Mouse (Mus musculus) mesoderm, embryonic 11.5 days (tissue): ENCODE results near the gene Zc3h18.
A peak's percentile ranks its signal among the peaks of the same experiment; 100 is the strongest.

Experiments
- DNase-seq: peaks from one replicate; pipeline ENCODE4 v3.0.0-alpha.2; 2012; ENCODE audit warnings: low read depth, low spot score

The Zc3h18 gene

GRCm38 (mm10) chr8:122376365-122377231 lies at the start of gene Zc3h18:
Gene Zc3h18 (plus strand): TSS chr8:122376609.
- peak; percentile 99 for DNase-seq

DNA sequence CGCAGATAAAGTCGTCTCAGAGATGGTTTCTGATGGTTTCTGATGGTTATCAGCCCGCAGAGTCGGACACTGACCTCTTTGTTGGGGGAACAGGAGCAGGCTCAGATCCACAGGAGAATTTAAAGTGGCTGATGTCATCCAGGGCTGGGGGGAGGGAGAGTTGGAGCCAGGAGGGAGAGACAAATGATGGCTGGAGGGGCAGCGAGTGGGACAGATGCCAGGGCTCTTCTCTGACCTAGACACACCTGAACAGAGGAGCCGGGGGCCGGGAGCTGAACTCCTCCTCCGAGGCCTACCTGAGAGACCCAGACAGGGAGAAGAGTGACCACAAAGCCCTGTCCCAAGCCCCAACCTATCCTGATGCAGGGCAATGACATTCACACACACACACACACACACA lies 47.3 kb upstream of the Zc3h18 start:
- no peak for DNase-seq

- no peak for DNase-seq
Measured at GRCm38 (mm10) chr8:122329553-122330239, 46.7 kb upstream of the Zc3h18 start.

GRCm38 (mm10) chr8:122330446-122331133 lies 45.8 kb upstream of the Zc3h18 start:
- DNase-seq = no peak

DNA sequence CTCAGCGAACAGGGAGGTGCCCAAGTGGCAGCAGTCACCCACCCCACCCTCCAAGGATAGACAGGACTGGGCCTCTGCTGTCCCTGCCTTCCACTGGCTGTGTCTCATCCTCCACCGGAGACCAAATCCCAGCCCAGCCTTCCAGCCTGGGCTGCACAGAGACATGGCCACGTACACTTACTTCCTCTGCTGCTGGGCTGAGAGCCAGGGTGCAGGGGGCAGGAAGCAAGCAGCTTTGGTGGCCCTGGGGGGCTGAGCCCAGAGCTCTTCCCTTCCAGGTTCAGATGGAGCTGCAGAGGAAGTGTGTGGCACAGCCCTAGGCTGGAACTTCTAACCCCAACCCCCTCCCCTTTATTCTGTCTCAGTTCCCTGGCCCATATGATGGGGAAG lies 45.3 kb upstream of the Zc3h18 start:
- DNase-seq = no peak

GRCm38 (mm10) chr8:122332753-122333506 lies 43.5 kb upstream of the Zc3h18 start:
- DNase-seq = peak; percentile 78

DNA sequence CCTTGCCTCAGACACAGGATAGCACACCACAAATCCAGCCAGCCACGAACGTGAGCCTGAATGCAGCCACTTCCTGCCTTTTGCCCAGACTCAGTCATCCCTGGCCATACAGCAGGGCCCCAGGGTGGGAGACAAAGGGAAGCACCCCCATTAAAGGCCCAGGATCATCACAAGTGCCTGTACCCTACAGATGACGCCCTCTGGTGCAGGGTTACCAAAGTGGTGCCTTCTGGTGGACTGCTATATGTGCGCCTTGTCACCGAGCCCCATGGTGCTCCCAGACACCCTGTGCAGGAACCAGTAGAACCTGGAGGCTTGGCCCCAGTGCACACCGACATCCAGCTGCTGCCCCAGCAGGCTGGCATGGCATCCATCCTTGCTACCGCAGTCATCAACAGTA lies 42.9 kb upstream of the Zc3h18 start:
- no peak for DNase-seq

DNA sequence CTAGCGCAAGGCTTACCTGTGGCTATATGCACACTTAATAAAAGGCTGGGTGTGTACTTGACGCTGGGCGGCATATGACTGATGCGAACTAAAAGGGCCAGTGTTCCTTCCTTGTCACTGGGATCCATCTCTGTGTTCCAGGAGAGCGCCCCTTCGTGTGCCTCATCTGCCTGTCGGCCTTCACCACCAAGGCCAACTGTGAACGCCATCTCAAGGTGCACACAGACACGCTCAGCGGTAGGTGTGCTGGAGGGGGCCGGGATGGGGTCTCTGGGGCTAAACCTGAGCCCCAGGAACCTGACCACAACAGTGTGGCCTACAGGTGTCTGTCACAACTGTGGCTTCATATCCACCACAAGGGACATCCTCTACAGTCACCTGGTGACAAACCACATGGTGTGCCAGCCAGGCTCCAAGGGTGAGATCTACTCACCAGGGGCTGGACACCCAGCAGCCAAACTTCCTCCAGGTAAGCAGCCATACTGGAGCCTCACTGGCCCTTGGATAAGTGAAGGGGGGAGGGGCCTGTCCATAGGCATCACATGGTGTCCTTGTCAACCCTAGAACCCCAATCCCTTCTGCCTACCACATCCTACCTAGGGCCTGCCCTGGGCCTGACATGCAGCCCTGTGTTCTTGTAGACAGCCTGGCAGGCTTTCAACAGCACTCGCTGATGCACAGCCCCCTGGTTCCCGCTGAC lies 41.5 kb upstream of the Zc3h18 start:
- no peak for DNase-seq

GRCm38 (mm10) chr8:122335638-122336250 lies 40.7 kb upstream of the Zc3h18 start:
- no peak for DNase-seq

DNA sequence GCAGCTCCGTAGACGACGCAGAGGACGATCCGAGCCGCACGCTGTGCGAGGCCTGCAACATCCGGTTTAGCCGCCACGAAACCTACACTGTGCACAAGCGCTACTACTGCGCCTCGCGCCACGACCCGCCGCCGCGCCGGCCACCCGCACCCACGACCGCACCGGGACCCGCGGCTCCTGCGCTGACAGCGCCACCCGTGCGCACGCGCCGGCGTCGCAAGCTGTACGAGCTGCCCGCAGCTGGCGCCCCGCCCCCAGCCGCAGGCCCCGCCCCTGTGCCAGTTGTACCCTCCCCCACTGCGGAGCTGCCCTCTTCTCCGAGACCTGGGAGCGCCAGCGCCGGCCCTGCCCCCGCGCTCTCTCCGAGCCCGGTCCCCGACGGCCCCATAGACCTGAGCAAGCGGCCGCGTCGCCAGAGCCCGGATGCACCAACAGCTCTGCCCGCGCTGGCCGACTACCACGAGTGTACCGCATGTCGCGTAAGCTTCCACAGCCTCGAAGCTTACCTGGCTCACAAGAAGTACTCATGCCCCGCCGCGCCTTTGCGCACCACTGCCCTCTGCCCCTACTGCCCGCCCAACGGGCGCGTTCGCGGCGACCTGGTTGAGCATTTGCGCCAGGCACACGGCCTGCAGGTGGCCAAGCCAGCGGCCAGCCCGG lies 40.0 kb upstream of the Zc3h18 start:
- DNase-seq = peak; percentile 71

- no peak for DNase-seq
Measured at GRCm38 (mm10) chr8:122338852-122339251, 37.6 kb upstream of the Zc3h18 start.

DNA sequence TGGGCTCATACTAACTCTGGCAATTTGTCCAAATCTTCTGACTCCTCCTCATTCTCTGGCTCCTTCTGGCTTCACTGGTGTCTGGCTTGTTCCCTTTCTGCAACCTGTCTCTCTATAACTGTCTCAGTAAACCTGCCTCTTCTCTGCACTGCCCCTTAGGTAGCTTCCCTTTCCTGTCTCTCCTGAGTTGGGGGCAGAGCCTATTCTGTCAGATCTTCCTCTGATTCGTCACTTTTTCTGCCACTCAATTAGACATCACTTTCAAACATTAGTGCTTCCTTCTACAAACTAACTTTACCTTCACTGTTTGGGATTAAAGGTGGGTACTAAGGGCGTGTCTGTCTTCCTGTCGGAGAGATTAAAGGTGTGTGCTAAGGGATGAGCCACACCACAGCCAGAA lies 35.6 kb upstream of the Zc3h18 start:
- DNase-seq = no peak

DNA sequence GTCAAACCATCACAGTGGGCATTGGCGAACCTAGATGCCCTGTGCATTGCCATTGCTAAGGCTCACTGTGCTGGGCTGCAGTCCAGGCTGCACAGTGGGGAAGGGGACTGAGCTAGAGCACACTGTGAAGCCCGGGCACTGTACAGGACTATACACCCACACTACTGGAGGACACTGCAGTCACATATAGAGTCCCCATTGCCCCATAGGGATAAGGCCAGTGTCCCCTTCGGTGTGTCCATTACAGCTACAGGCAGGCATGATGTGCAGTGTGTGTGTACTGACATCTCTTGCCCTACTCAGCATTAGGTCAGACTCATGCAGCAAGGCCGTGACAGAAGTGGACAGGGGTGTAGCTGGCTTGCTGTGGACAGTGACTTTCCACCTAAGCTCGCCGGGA lies 34.6 kb upstream of the Zc3h18 start:
- DNase-seq = no peak

DNA sequence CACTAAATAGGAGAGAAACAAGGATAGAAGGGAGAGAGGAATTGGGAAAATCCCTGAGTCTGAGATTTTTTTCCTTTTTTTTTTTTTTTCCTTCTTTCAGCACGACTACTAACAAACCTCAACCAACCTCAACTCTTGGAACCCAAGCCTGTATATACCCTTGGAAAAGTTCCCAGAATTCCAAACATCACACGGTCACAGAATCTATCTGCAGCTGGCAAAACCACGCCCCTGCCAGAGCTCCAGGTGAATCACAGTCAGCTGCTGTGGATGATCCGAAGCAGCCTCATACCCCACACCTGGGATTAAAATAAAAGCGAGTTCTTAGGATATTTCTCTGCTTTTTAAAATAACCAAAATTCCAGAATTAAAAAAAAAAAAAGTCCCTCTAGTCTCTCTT lies 34.0 kb upstream of the Zc3h18 start:
- DNase-seq = no peak

DNA sequence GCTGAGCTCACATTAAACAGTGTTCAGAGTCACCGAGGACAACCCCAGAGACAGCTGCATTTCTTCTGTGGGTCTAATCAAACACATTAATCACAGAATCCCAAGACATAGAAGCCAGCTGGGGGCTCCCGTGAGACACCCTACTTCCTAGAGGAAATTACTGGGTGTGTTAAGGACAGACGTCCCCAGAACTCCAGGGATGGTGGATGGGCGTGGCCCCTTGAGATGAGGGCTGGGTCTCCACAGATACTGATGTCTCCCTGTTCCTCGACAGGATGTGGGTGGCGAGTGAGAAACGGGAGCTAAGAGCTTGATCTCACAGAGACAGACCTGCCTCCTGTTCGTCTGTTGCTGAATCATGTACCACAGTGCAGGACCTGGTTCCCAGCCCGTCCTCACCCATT lies 33.6 kb upstream of the Zc3h18 start:
- no peak for DNase-seq

- DNase-seq = no peak
Measured at GRCm38 (mm10) chr8:122343341-122343740, 33.1 kb upstream of the Zc3h18 start.

GRCm38 (mm10) chr8:122343758-122344157 lies 32.7 kb upstream of the Zc3h18 start:
- DNase-seq = no peak

GRCm38 (mm10) chr8:122344219-122344618 lies 32.2 kb upstream of the Zc3h18 start:
- DNase-seq = no peak

DNA sequence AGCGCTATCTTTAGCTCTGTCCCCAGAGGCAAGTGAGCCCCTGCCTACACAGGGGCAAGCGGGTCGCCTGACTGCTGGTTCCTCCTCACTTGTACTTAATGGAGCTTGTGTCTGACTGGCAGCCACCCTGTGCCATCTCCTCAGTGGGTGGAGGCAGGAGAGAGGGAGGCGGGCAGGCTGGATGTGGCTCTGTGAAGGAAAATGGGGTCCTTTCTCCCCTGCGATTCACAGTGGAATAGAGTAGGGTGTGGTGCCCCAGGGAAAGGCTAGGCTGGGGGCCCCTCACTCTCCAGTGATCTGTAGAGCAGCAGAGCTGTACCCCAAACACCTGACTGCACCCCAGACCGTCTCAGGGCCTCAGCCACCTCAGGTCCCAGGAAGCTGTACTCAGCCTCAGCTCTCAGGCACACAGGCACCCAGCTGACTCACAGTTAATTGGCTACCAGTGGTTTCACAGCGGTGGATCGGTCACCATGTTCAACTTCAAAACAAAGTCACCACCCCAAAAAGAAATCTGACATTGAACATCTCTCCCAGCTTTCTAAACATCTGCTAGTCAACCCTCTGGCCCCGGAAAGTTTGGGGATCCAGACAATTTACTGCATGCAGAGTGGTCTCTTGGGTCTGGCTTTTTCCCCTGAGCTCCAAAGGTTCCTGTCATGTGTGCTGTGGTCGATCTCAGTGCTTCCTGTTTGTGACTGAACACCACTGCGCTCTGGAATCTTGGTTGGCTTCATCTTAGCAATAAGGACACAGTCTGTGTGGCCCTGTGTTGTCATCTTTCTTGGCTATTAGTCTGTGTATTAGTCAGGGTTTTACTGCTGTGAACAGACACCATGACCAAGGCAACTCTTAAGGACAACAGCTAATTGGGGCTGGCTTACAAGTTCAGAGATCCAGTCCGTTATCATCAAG lies 31.0 kb upstream of the Zc3h18 start:
- no peak for DNase-seq
